Mouse (Mus musculus) T-helper 17 cell (primary cell): Measurements from ENCODE around the gene Adamts6.

Experiments
- in situ Hi-C, 2 experiments: fragments of 300-600 bp; cut with MboI, MseI; formaldehyde crosslinking; loops; 1 replicate in 1 of 2; 2 replicates in 1 of 2; pipeline ENCODE4 v1.15.1; 2025; ENCODE audit warnings: high pct_unique_total_duplicates in 2 of 2

Gene Adamts6

GRCm38 (mm10) chr13:104510766-104511165 lies 223.1 kb downstream of the Adamts6 start:
- in situ Hi-C loops: loop anchor here in 1 of 2 experiments (5.0 kb wide), 1 partner anchor 97 kb away; no protein-coding TSS in a partner anchor

DNA sequence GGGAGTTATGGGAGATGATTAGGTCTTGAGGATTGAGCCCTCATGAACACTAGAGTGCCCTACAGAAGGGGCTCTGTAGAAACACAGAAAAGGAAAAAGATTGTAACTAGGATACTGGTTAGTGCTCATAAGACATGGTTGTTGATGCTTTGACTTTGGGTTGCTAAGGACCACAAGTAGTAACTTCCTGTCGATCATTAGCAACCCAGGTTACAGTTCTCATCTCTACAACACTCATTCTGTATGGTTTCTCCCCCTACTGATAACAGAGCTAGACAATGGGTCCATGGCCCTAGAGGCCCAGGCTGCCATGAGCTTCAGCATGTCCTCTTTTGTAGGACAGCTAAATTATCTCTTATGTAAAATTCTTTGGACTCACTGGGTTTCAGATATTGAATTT lies 227.4 kb downstream of the Adamts6 start:
- in situ Hi-C loops: no loop called here

- in situ Hi-C loops: no loop called here
Observed at GRCm38 (mm10) chr13:104516146-104516545, 228.5 kb downstream of the Adamts6 start.

DNA sequence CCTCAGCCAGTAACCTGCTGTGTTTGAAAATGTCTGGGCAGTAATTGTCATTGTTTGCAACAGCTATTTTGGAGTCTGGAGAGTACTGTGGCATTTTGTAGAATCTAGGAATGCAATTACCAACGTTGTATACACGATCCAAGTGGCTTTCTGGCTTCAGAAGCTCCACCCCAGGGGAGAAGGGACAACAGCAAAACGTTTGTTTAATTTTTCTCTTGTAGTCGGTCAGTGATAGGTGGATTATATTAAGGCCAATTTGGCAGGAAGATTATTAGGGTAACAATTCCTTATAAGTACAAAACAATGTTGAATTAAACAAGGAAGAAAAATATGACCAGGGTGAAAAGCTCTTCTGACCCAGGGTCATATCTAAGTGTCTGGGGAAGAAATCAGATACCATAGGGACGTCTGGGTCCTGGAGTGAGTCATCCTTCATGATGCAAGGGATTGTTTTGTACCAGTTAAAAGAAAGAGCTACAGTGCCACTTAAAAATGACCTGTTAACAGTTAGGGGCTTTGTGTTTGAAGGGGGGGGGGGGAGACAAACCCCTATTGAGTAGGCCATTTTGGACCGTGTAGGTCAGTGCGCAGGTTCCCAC lies 229.2 kb downstream of the Adamts6 start:
- in situ Hi-C loops: no loop called here

DNA sequence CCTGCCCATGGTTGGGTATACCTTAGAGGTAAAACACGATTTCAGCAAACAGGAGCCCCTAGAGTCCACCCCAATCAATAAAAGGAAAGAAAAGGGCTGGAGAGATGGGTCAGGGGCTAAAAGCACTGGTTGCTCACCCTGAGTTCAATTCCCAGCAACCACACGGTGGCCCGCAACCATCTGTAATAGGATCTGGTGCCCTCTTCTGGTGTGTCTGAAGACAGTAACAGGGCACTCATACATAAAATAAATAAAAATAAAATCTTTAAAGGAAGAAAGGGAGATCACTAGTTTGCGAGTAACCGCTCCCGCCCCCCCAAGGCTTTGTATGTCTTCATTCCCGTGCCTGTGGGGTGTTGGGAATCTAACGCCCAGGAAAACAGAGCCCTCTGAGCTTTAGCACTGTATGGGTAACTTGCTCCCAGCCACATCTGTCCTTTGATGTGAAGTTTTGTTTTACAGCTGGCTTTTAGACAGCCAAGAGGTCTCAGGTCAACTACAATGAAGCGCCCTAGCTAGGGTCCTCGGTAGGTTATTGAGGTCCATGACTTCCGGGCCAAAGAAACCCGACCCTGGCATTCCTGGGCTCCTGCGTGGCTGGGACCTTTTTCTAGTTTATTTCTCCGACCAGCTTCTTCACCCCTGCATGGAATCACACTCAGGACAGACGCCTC lies 230.1 kb downstream of the Adamts6 start:
- in situ Hi-C loops: no loop called here

GRCm38 (mm10) chr13:104518312-104519005 lies 230.8 kb downstream of the Adamts6 start:
- in situ Hi-C loops: no loop called here

- in situ Hi-C loops: no loop called here
Observed at GRCm38 (mm10) chr13:104519006-104519695, 231.5 kb downstream of the Adamts6 start.

DNA sequence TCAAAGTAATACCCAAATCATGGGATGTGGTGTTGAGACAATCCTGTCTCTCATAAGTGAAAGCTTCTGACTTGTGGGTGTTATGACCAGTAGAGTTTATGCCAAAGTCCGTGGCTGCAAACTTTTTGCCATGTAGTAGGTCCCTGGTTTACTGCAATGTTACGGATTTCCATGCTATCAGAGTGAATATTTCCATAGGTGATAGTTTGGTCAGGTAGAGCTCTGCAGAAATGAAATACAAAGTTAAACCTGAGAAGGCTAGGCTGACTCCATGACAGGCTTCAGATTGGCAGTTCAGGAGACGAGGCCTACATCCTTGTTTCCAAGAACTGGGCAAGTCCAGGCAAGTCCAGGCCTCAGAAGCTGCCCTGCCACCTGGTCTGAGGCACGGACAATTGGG lies 232.3 kb downstream of the Adamts6 start:
- in situ Hi-C loops: no loop called here

- in situ Hi-C loops: no loop called here
Observed at GRCm38 (mm10) chr13:104520461-104520860, 232.8 kb downstream of the Adamts6 start.

DNA sequence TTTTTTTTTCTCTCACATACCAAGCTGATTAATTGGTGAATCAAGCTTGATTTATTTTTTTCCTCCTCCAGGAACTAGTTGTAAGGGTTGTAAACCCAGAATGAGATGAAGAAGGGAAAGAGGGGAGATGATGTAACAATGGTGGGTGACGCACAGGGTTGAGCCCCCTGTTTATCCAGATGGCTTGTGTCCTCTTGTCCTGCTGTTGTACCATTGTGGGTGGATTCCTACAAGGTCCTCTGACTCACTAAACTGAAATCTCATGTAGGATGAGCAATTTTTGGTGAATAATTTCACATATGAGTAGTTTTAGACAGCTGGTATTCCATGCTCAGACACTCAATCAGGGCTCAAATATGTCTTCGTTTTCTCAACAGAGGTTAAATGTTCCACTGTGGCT lies 233.9 kb downstream of the Adamts6 start:
- in situ Hi-C loops: no loop called here

- in situ Hi-C loops: no loop called here
Observed at GRCm38 (mm10) chr13:104525656-104526055, 238.0 kb downstream of the Adamts6 start.

GRCm38 (mm10) chr13:104529238-104529637 lies 241.6 kb downstream of the Adamts6 start:
- in situ Hi-C loops: no loop called here

GRCm38 (mm10) chr13:104531841-104532240 lies 244.2 kb downstream of the Adamts6 start:
- in situ Hi-C loops: no loop called here

- in situ Hi-C loops: no loop called here
Observed at GRCm38 (mm10) chr13:104532723-104533122, 245.1 kb downstream of the Adamts6 start.

DNA sequence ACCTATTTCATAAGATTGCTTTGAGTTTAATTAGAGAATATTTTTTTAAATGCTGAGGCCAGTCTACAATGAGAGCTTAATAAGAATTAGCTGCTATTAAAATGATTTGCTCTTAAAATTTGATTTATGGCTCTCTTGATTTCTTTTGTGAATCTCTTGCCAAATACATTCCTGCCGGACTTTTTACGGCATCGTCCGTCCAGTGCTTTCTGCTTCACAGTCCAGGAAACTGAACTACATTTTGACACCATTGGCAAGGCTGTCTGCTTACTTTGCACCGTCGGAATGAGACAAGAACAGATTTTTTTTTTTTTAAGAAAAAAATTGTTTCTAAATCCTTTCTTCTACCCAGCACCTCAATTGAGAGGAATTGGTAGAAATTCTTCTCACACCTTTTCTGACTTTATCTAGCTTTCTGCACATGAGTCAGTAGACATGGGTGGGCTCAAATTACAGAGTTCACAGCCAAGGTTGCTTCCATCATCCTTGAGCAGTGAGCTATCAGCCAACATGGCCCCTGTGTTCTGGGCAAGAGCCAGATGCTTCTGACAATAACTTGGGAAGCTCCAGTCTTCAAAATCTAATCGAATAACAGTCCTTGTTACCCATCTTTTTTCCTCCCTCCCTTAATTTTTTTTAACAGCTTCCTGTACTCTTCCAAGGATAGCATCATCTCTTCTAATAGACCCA lies 246.3 kb downstream of the Adamts6 start:
- in situ Hi-C loops: no loop called here

GRCm38 (mm10) chr13:104540861-104541398 lies 253.3 kb downstream of the Adamts6 start:
- in situ Hi-C loops: no loop called here

GRCm38 (mm10) chr13:104542123-104542758 lies 254.6 kb downstream of the Adamts6 start:
- in situ Hi-C loops: no loop called here

DNA sequence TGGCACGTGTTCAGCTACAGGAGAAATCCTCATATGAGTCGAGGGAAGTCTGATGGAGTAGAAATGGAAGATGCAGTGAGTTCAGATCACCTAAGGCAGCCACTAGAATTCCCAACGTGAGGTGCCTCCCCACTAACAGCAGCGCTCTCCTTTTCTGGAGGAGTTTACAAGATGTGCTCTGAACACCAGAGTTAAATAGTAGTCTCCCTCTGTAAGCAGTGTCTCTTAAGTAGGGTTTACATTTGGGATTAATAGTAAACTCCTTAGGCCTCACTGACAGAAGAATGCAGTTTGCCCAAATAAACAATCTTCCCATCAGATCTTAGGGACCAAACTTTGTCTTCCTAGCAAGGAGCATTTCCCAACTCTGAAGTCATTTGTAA lies 255.1 kb downstream of the Adamts6 start:
- in situ Hi-C loops: no loop called here
